Mouse (Mus musculus) retina, embryonic 14.5 days (tissue): ENCODE measurements around the gene Spag16.
A peak's percentile ranks its signal among the peaks of the same experiment; 100 is the strongest.
"Not testable (repeated sequence)": the region's sequence is repeated elsewhere in the genome, so short reads cannot be mapped to it uniquely, and the experiment has no call there.

ENCODE experiments used
- DNase-seq: peaks from one replicate; pipeline ENCODE4 v3.0.0-alpha.2; 2015; ENCODE audit warnings: low spot score

Spag16 gene

GRCm38 (mm10) chr1:69826806-69827703, at the start of gene Spag16:
TSS of gene Spag16 (plus strand) at chr1:69826970.
- peak; percentile 87 for DNase-seq

GRCm38 (mm10) chr1:69785129-69785528, 41.6 kb upstream of the Spag16 start:
- peak; percentile 86 for DNase-seq

GRCm38 (mm10) chr1:69786716-69787115, 40.1 kb upstream of the Spag16 start:
- DNase-seq: no peak

- DNase-seq: no peak
Measured at GRCm38 (mm10) chr1:69787379-69787778, 39.4 kb upstream of the Spag16 start.

GRCm38 (mm10) chr1:69790337-69791250, 36.2 kb upstream of the Spag16 start:
- peak; percentile 89 for DNase-seq

- DNase-seq: no peak
Measured at GRCm38 (mm10) chr1:69798948-69799565, 27.7 kb upstream of the Spag16 start.

GRCm38 (mm10) chr1:69810161-69810560, 16.6 kb upstream of the Spag16 start:
- no peak for DNase-seq

GRCm38 (mm10) chr1:69825635-69826034, 1.1 kb upstream of the Spag16 start:
- not testable (repeated sequence) for DNase-seq

- no peak for DNase-seq
Measured at GRCm38 (mm10) chr1:69828872-69829479, 2.2 kb downstream of the Spag16 start.

GRCm38 (mm10) chr1:69830586-69830985, 3.8 kb downstream of the Spag16 start:
- no peak for DNase-seq

- DNase-seq: no peak
Measured at GRCm38 (mm10) chr1:69831002-69831401, 4.2 kb downstream of the Spag16 start.

GRCm38 (mm10) chr1:69833476-69833875, 6.7 kb downstream of the Spag16 start:
- DNase-seq: not testable (repeated sequence)

GRCm38 (mm10) chr1:69853436-69853835, 26.7 kb downstream of the Spag16 start:
- DNase-seq: no peak

GRCm38 (mm10) chr1:69867776-69868175, 41.0 kb downstream of the Spag16 start:
- DNase-seq: no peak

- DNase-seq: no peak
Measured at GRCm38 (mm10) chr1:69956606-69957005, 129.8 kb downstream of the Spag16 start.

- peak; percentile 23 for DNase-seq
Measured at GRCm38 (mm10) chr1:69996874-69997273, 170.1 kb downstream of the Spag16 start.

GRCm38 (mm10) chr1:70012991-70013390, 186.2 kb downstream of the Spag16 start:
- DNase-seq: no peak

- no peak for DNase-seq
Measured at GRCm38 (mm10) chr1:70037384-70037783, 210.6 kb downstream of the Spag16 start.

- DNase-seq: no peak
Measured at GRCm38 (mm10) chr1:70067404-70067803, 240.6 kb downstream of the Spag16 start.

- peak; percentile 18 for DNase-seq
Measured at GRCm38 (mm10) chr1:70073440-70073839, 246.7 kb downstream of the Spag16 start.

GRCm38 (mm10) chr1:70078806-70079205, 252.0 kb downstream of the Spag16 start:
- no peak for DNase-seq
